Mouse (Mus musculus) v-Abl transformed pro-B cells (cell line): ENCODE data around the gene Vps51.

Source experiments
- in situ Hi-C, 2 experiments: fragments of 400-800 bp; cut with MboI; formaldehyde crosslinking; loops; one replicate each; pipeline ENCODE4 v1.15.1; 2025; ENCODE audit not compliant: unreplicated experiment in 2 of 2

The Vps51 gene

DNA sequence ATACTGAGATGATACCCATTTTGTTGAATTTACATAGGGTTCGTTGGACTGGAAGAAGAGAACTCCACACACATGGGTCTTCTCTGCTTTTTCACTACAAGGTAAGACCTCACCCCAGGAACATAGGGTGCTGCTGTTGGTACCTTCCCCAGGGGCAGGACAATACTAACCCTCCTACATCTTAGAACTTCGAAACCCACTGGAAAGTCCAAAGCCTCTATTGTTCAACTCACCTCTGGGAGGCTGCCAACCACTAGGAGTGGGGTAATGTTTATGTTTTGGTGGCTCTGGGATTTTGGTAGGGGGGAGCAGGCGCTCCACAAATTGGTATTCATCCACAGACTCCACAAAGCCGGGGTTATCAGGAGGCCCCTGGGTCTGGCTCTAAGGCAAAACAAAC lies 20.3 kb downstream of the Vps51 start:
- in situ Hi-C loops = no loop called here

- in situ Hi-C loops = no loop called here
Measured at GRCm38 (mm10) chr19:6054296-6054695, 22.7 kb downstream of the Vps51 start.

- in situ Hi-C loops = no loop called here
Measured at GRCm38 (mm10) chr19:6052516-6052915, 24.5 kb downstream of the Vps51 start.

DNA sequence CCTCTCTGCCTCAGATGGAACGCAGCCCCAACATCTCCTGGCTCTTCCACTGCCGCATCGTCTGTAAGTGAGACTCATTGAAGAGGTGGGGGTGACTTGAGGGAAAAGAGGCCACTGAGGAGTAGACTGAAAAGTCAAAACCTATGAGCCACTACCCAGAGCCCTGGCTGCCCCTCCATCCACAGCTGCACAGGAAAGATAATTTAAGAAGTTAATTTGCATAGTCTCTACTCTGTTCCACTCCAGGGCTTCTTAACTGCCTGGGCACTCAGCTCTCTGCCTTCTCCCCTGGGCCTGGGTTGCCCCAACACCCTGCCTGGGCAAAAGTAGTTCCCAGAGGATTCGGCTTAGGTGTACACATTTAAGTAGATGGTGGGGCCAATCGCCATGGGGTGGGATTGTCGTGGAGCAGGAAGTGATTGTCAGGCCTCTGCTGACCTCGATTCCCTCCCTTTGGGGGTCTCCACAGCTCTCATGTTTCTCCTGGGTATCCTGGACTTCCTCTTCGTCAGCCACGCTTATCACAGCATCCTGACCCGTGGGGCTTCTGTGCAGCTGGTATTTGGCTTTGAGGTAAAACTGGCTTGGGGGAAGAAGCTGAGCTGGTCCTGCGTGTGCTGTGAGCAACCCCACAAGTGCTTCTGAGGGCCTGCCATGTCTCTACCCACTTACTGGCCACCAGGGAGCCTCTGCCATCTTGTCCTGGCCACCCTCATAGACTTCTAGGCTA lies 28.2 kb downstream of the Vps51 start:
- in situ Hi-C loops = loop anchor here in 1 of 2 experiments (10.0 kb wide), 1 partner anchor 286 kb away; the partner anchor contains the start of gene Men1

DNA sequence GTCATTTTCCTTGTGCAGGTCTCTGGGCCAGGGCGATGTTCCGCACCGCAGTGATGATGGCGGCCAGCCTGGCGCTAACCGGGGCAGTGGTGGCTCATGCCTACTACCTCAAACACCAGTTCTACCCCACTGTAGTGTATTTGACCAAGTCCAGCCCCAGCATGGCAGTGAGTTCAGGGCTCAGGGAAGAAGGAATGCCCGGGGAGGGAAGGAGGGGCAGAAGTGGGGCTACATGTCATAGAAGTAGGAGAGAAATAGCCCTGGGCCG lies 29.2 kb downstream of the Vps51 start:
- in situ Hi-C loops = loop anchor here in 1 of 2 experiments (10.0 kb wide), 1 partner anchor 287 kb away; the partner anchor contains the start of gene Men1

DNA sequence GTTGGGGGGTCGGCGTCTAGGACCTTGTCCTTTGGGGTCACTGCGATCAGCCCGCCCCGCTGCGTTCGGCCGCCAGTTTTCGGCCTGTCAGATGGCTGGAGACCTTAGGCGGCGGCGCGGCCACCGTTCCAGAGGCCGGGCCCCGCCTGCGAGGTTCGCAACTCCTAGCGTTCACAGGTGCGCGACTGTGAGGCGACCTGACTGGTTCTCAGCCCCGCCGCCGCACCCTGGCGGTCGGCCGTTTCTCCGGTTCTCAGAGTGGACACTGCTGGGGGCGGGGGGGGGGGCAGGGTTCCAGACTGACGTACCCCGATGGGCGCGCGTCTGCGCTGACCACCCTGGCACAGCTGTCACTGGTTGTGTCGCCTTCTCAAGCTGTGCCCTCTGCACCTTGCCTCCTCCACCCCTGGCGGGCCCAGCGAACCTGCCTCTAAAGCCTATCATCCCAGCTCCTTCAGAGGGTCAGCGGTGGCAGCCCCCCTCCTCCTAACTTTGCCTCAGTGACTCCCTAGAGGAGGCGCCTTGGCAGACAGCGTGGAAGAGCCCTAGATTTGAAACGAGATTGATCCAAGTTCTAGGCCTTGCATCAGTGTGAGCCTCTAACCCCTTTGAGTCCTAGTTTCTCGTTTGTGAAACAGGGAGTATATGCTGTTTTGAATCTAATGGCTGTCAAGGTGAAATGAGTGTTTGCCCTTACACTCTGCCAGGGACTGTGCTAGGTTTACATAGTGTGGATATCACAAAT lies 29.7 kb downstream of the Vps51 start:
- in situ Hi-C loops = loop anchor here in 1 of 2 experiments (10.0 kb wide), 1 partner anchor 287 kb away; the partner anchor contains the start of gene Men1

GRCm38 (mm10) chr19:6046294-6047153 lies 30.5 kb downstream of the Vps51 start, which contains the start of gene Syvn1:
Syvn1 (plus strand) TSS chr19:6046576.
- in situ Hi-C loops = loop anchor here in 1 of 2 experiments (10.0 kb wide), 1 partner anchor 288 kb away; the partner anchor contains the start of gene Men1

DNA sequence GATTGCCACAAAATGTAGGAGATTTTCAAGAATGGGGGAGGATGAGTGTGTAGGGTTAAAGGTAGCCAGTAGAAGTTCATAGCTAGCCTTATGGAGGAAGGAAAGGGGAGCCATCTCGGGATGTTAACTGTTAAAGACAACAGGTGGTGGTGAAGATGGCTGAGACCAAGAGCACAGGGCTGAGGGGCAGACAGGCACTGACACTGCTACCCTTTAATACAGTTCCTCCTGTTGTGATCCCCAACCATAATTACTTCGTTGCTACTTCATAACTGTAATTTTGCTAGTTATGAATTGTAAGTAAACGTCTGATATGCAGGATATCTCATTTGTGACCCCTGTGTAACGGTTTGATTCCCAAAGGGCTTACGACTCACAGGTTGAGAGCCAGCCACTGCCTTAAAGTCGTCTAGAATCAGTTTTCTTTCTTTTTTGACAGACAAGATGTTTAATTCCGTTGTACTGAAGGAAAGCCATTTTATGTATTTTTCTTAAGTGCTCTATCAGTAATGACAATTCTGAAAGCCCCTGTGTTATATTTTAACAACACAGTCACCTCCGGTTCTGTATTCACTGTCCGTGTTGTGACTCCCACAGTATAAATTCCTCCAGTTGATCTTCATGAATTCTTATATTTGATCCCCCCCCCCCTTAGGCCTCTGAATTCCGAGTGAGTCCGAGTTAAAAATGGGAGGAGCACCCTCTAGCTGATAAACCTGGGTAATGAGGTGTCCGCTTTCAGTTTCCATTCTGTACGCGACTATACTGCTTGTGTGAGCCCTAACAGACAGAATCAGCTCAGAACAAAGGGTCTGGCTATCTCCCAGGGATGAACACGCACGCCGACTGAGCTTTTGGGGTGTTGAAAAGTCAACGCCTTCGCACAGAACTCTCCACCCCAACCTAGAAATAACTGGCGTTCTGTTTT lies 31.4 kb downstream of the Vps51 start:
- in situ Hi-C loops = loop anchor here in 1 of 2 experiments (10.0 kb wide), 1 partner anchor 289 kb away; the partner anchor contains the start of gene Men1

DNA sequence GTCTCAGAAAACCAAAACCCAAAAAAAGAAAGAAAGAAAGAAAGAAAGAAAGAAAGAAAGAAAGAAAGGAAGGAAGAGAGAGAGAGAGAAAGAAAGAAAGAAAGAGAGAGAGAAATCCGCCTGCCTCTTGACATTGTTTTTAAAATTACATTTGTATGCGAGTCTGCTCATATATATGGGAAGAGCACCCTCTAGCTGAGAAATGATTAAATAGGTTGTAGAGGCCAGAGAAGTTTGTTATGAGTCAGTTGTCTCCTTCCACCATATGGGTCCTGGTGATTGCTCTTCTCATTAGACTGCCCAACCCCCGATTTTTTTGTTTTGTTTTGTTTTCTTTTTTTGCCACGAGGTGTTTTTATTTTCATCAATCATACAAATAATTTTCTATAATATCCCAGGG lies 32.9 kb downstream of the Vps51 start:
- in situ Hi-C loops = loop anchor here in 1 of 2 experiments (10.0 kb wide), 1 partner anchor 291 kb away; the partner anchor contains the start of gene Men1

GRCm38 (mm10) chr19:6042293-6042692 lies 34.7 kb downstream of the Vps51 start:
- in situ Hi-C loops = loop anchor here in 1 of 2 experiments (10.0 kb wide), 1 partner anchor 293 kb away; the partner anchor contains the start of gene Men1

DNA sequence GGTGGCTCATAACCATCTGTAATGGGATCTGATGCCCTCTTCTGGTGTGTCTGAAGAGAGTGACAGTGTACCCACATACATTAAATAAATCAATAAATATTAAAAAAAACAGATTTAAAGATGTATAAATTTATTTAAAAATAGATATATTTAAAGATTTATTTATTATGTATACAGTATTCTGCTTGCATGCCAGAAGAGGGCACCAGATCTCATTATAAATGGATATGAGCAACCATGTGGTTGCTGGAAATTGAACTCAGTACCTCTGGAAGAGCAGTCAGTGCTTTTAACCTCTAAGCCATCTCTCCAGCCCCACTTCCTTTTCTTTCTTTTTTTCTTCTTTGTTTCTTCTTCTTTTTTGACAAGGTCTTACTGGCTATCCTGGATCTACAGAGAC lies 37.0 kb downstream of the Vps51 start:
- in situ Hi-C loops = loop anchor here in 1 of 2 experiments (10.0 kb wide), 1 partner anchor 295 kb away; the partner anchor contains the start of gene Men1

GRCm38 (mm10) chr19:6038326-6038725 lies 38.7 kb downstream of the Vps51 start:
- in situ Hi-C loops = loop anchor here (5.0 kb wide), 1 partner anchor 89 kb away; the partner anchor contains the start of gene Snx15 (in 2 of the 2)

DNA sequence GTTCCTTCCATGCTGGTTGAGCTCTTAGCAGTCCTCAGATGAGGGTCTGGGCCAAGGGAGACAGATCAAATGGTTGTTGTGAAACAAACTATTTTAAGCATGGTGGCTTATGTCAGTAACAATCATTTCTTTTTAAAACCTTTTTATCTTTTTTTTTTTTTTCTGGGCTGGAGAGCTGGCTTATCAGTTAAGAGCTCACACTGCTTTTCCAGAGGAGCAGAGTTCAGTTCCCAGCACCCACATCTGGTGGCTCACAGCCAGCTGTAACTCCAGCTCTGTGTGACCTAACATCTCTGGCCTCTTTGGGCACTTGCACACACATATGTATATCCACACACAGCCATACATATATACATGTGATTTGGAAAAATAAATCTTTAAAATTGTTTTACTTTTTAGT lies 39.3 kb downstream of the Vps51 start:
- in situ Hi-C loops = loop anchor here (5.0 kb wide), 1 partner anchor 90 kb away; the partner anchor contains the start of gene Snx15 (in 2 of the 2)

GRCm38 (mm10) chr19:6035966-6036585 lies 41.0 kb downstream of the Vps51 start:
- in situ Hi-C loops = loop anchor here (5.0 kb wide), 1 partner anchor 91 kb away; the partner anchor contains the start of gene Snx15 (in 2 of the 2)

- in situ Hi-C loops = no loop called here
Measured at GRCm38 (mm10) chr19:6030520-6031280, 46.3 kb downstream of the Vps51 start.

GRCm38 (mm10) chr19:6029426-6029825 lies 47.6 kb downstream of the Vps51 start:
- in situ Hi-C loops = no loop called here

- in situ Hi-C loops = no loop called here
Measured at GRCm38 (mm10) chr19:6028991-6029390, 48.0 kb downstream of the Vps51 start.

GRCm38 (mm10) chr19:6023930-6024329 lies 53.1 kb downstream of the Vps51 start:
- in situ Hi-C loops = no loop called here
